Mouse (Mus musculus): ENCODE data around the gene 4921536K21Rik. TPM values are rescaled to one million over a fixed set of nuclear protein-coding genes. Genes with fewer than 3 reads are reported as not detected.

4921536K21Rik gene
- polyA plus RNA-seq, 1 experiment = 0.21 TPM

GRCm38 (mm10) chr11:3912100-3912874, 17.4 kb upstream of the 4921536K21Rik start:
- Histone ChIP-seq H3K4me3 (ENCODE audit: insufficient read depth, low read length) (peak overlapping the region; percentile 76), H3K27ac (ENCODE audit: insufficient read depth, low read depth, low read length) (peak overlapping the region; percentile 70), H3K4me1 (ENCODE audit: control insufficient read depth, insufficient read depth, low read length) (peaks cover 35% of the 10 kb centered on the region)
- TF ChIP-seq CTCF (IDR thresholded peaks at IDR 0.05; ENCODE audit: low read depth, low read length) = no peak
- TF ChIP-seq POLR2A (IDR thresholded peaks at IDR 0.05; ENCODE audit: borderline replicate concordance, low read depth, low read length) = no peak

GRCm38 (mm10) chr11:3911440-3911839, 16.5 kb upstream of the 4921536K21Rik start:
- Histone ChIP-seq H3K4me3 (ENCODE audit: insufficient read depth, low read length) (peak overlapping the region; percentile 76), H3K27ac (ENCODE audit: insufficient read depth, low read depth, low read length) (peak overlapping the region; percentile 79), H3K4me1 (ENCODE audit: control insufficient read depth, insufficient read depth, low read length) (peaks cover 35% of the 10 kb centered on the region)

- no peak for TF ChIP-seq CTCF (IDR thresholded peaks at IDR 0.05; ENCODE audit: low read depth, low read length)
- no peak for TF ChIP-seq POLR2A (IDR thresholded peaks at IDR 0.05; ENCODE audit: borderline replicate concordance, low read depth, low read length)
- Histone ChIP-seq H3K4me1 (ENCODE audit: control insufficient read depth, insufficient read depth, low read length) (peaks cover 34% of the 10 kb centered on the region), H3K4me3 (ENCODE audit: insufficient read depth, low read length) (peak overlapping the region; percentile 76), H3K27ac (ENCODE audit: insufficient read depth, low read depth, low read length) (peak overlapping the region; percentile 79)
These were observed 15.8 kb upstream of the 4921536K21Rik start for GRCm38 (mm10) chr11:3910513-3911310.

- no peak overlapping the region for H3K27ac ChIP-seq (ENCODE audit: insufficient read depth, low read depth, low read length)
- no peak overlapping the region for H3K4me3 ChIP-seq (ENCODE audit: insufficient read depth, low read length)
- H3K4me1 ChIP-seq (ENCODE audit: control insufficient read depth, insufficient read depth, low read length) = peaks cover 43% of the 10 kb centered on the region
- no peak for TF ChIP-seq POLR2A (IDR thresholded peaks at IDR 0.05; ENCODE audit: borderline replicate concordance, low read depth, low read length)
- no peak for TF ChIP-seq CTCF (IDR thresholded peaks at IDR 0.05; ENCODE audit: low read depth, low read length)
These were observed 14.3 kb upstream of the 4921536K21Rik start for GRCm38 (mm10) chr11:3909236-3909635.

GRCm38 (mm10) chr11:3905446-3905845, 10.5 kb upstream of the 4921536K21Rik start:
- H3K4me1 ChIP-seq (ENCODE audit: control insufficient read depth, insufficient read depth, low read length) = peaks cover 51% of the 10 kb centered on the region
- no peak overlapping the region for H3K27ac ChIP-seq (ENCODE audit: insufficient read depth, low read depth, low read length)
- H3K4me3 ChIP-seq (ENCODE audit: insufficient read depth, low read length) = no peak overlapping the region
- no peak for TF ChIP-seq CTCF (IDR thresholded peaks at IDR 0.05; ENCODE audit: low read depth, low read length)
- TF ChIP-seq POLR2A (IDR thresholded peaks at IDR 0.05; ENCODE audit: borderline replicate concordance, low read depth, low read length) = no peak

- no peak for TF ChIP-seq CTCF (IDR thresholded peaks at IDR 0.05; ENCODE audit: low read depth, low read length)
These were observed 9.8 kb upstream of the 4921536K21Rik start for GRCm38 (mm10) chr11:3904673-3905072.

GRCm38 (mm10) chr11:3903046-3903445, 8.1 kb upstream of the 4921536K21Rik start:
- TF ChIP-seq CTCF (IDR thresholded peaks at IDR 0.05; ENCODE audit: low read depth, low read length) (no peak), POLR2A (IDR thresholded peaks at IDR 0.05; ENCODE audit: borderline replicate concordance, low read depth, low read length) (no peak)
- no peak overlapping the region for H3K4me3 ChIP-seq (ENCODE audit: insufficient read depth, low read length)
- no peak overlapping the region for H3K27ac ChIP-seq (ENCODE audit: insufficient read depth, low read depth, low read length)
- peaks cover 33% of the 10 kb centered on the region for H3K4me1 ChIP-seq (ENCODE audit: control insufficient read depth, insufficient read depth, low read length)

More at GRCm38 (mm10) chr11:3904673-3905072, 9.8 kb upstream of the 4921536K21Rik start:
- H3K4me3 ChIP-seq (ENCODE audit: insufficient read depth, low read length) = no peak overlapping the region
- peaks cover 46% of the 10 kb centered on the region for H3K4me1 ChIP-seq (ENCODE audit: control insufficient read depth, insufficient read depth, low read length)
- H3K27ac ChIP-seq (ENCODE audit: insufficient read depth, low read depth, low read length) = no peak overlapping the region

- no peak overlapping the region for H3K4me3 ChIP-seq (ENCODE audit: insufficient read depth, low read length)
- H3K4me1 ChIP-seq (ENCODE audit: control insufficient read depth, insufficient read depth, low read length) = peaks cover 33% of the 10 kb centered on the region
- H3K27ac ChIP-seq (ENCODE audit: insufficient read depth, low read depth, low read length) = no peak overlapping the region
- TF ChIP-seq POLR2A (IDR thresholded peaks at IDR 0.05; ENCODE audit: borderline replicate concordance, low read depth, low read length) (no peak), CTCF (IDR thresholded peaks at IDR 0.05; ENCODE audit: low read depth, low read length) (no peak)
These were observed 7.6 kb upstream of the 4921536K21Rik start for GRCm38 (mm10) chr11:3902516-3902915.

GRCm38 (mm10) chr11:3900296-3900695, 5.4 kb upstream of the 4921536K21Rik start:
- Histone ChIP-seq H3K27ac (ENCODE audit: insufficient read depth, low read depth, low read length) (no peak overlapping the region), H3K4me1 (ENCODE audit: control insufficient read depth, insufficient read depth, low read length) (peaks cover 32% of the 10 kb centered on the region), H3K4me3 (ENCODE audit: insufficient read depth, low read length) (no peak overlapping the region)
- TF ChIP-seq POLR2A (IDR thresholded peaks at IDR 0.05; ENCODE audit: borderline replicate concordance, low read depth, low read length) (no peak), CTCF (IDR thresholded peaks at IDR 0.05; ENCODE audit: low read depth, low read length) (no peak)

- Histone ChIP-seq H3K4me3 (ENCODE audit: insufficient read depth, low read length) (no peak overlapping the region), H3K4me1 (ENCODE audit: control insufficient read depth, insufficient read depth, low read length) (peaks cover 23% of the 10 kb centered on the region), H3K27ac (ENCODE audit: insufficient read depth, low read depth, low read length) (no peak overlapping the region)
- no peak for TF ChIP-seq POLR2A (IDR thresholded peaks at IDR 0.05; ENCODE audit: borderline replicate concordance, low read depth, low read length)
- no peak for TF ChIP-seq CTCF (IDR thresholded peaks at IDR 0.05; ENCODE audit: low read depth, low read length)
These were observed 1.0 kb upstream of the 4921536K21Rik start for GRCm38 (mm10) chr11:3895933-3896332.
